Mouse (Mus musculus) MEL (cell line): ENCODE data around the gene Cactin.

Experiments
- JUND ChIP-seq: IDR thresholded peaks from 2 replicates; pipeline ENCODE4 v1.6.1; 2011; ENCODE audit warnings: low read depth, mild to moderate bottlenecking, improper control_type of control experiment, low read length
- TCF12 ChIP-seq: IDR thresholded peaks from 2 replicates; pipeline ENCODE4 v1.6.1; 2014; ENCODE audit warnings: low read depth, mild to moderate bottlenecking, inconsistent platforms, low read length, improper control_type of control experiment, moderate library complexity
- USF2 ChIP-seq, 2 experiments: IDR thresholded peaks; 2 replicates each; pipeline ENCODE4 v1.6.1; 2011 to 2012; ENCODE audit warnings: improper control_type of control experiment in 2 of 2, low read length in 2 of 2, borderline replicate concordance in 1 of 2, inconsistent platforms in 1 of 2, low read depth in 1 of 2, mild to moderate bottlenecking in 1 of 2; ENCODE audit not compliant: insufficient read depth in 1 of 2

- TF ChIP-seq JUND (no peak), TCF12 (no peak), USF2 (IDR thresholded peaks at IDR 0.05; ENCODE audit: borderline replicate concordance in 1 of 2, insufficient read depth in 1 of 2, low read depth in 1 of 2, low read length in 2 of 2) (no peak)
Observed at GRCm38 (mm10) chr10:81289811-81290210, 31.1 kb upstream of the Cactin start.
